Mouse (Mus musculus) neural tube, embryonic 14.5 days (tissue): ENCODE results near the gene Tbc1d9b. TPM values are rescaled to one million over a fixed set of nuclear protein-coding genes. Genes with fewer than 3 reads are reported as not detected.

Source experiments
- ATAC-seq: fragments of 200-750 bp; cut with Nextera tagmentation; 2 replicates; pipeline ENCODE4 v1.8.0; 2017; ENCODE audit warnings: low read depth, mild to moderate bottlenecking, moderate TSS enrichment, moderate library complexity
- H3K27ac ChIP-seq: fragments of 300-500 bp; sonication (generic); 2 replicates; pipeline ENCODE4 v1.5.1; 2014; ENCODE audit warnings: low read depth, mild to moderate bottlenecking, control low read depth, low read length, moderate library complexity, mixed read lengths
- H3K27me3 ChIP-seq: fragments of 300-500 bp; sonication (generic); 2 replicates; pipeline ENCODE4 v1.6.1; 2014; ENCODE audit warnings: low read length; ENCODE audit not compliant: control insufficient read depth, insufficient read depth
- H3K36me3 ChIP-seq: fragments of 300-500 bp; sonication (generic); 2 replicates; pipeline ENCODE4 v1.6.1; 2014; ENCODE audit warnings: low read length, mixed read lengths; ENCODE audit not compliant: control insufficient read depth, insufficient read depth
- H3K4me1 ChIP-seq: fragments of 300-500 bp; sonication (generic); 2 replicates; pipeline ENCODE4 v1.6.1; 2014; ENCODE audit warnings: low read length; ENCODE audit not compliant: control insufficient read depth, insufficient read depth
- H3K4me2 ChIP-seq: fragments of 300-500 bp; sonication (generic); 2 replicates; pipeline ENCODE4 v1.6.1; 2014; ENCODE audit warnings: mild to moderate bottlenecking, low read depth, low read length, control low read depth
- H3K4me3 ChIP-seq: fragments of 300-500 bp; sonication (generic); 2 replicates; pipeline ENCODE4 v1.5.1; 2014; ENCODE audit warnings: low read depth, low read length, control low read depth, mixed read lengths
- H3K9ac ChIP-seq: fragments of 300-500 bp; sonication (generic); replicated peaks from 2 replicates; pipeline ENCODE4 v1.6.1; 2014; ENCODE audit warnings: low read depth, mild to moderate bottlenecking, control low read depth, low read length, mixed read lengths
- H3K9me3 ChIP-seq: fragments of 300-500 bp; sonication (generic); 2 replicates; pipeline ENCODE4 v1.6.1; 2016; ENCODE audit warnings: low read length; ENCODE audit not compliant: control insufficient read depth
- WGBS: fragments of 180-500 bp; shearing (Covaris S2); extraction: QIAGEN DNeasy Blood & Tissue Kit; methylation state at CpG from one replicate; pipeline ENCODE4 v1.1.7; 2014; 5-methylcytosine and 5-hydroxymethylcytosine counted together
- polyA plus RNA-seq: library from polyadenylated mRNA; unstranded; fragments of >200 nt; fragmentation: Nextera tagmentation; extraction: Ambion mirVana; gene quantifications from 2 replicates; pipeline ENCODE4 v1.2.1, GENCODE M21; 2014

The Tbc1d9b gene
- polyA plus RNA-seq, 1 experiment from 2014 or later, result 30.3 TPM

DNA sequence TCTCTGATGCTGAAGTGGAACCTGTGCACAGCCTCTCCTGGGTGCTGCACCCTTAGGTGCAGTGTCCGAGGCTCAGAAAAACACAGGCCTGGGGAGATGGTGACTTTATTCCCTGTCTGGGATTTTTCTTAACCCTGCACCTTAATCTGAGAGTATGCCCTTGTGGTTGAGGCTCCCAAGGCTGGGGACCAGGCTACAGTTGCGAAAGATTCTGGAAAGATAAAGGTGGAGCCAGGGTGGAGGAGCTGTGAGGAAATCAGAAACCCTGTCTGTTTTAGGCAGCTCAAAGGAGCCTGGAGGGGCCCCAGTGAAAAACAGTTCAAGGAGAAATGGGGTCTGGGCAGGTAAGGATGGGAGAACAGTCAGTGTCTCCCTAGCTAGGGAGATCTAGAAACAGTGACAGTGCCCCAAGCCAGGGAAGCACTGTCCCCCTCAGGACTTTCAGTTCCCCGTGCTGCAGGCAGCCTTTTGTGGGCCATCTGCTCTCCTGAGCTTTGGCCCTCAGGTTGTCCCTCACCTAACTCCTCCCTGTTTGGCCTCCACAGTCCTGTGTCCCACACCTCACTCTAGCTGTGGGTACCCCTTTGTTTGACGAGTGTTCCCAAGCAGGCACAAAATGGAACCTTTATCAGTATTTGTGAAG is 85.6 kb downstream of the Tbc1d9b start:
- H3K4me3 ChIP-seq, result no peak overlapping the region
- no peaks in the 10 kb centered on the region for H3K36me3 ChIP-seq
- H3K27me3 ChIP-seq, result no peaks in the 10 kb centered on the region
- no peak for ATAC-seq
- H3K4me1 ChIP-seq, result no peaks in the 10 kb centered on the region
- H3K9me3 ChIP-seq, result no peaks in the 10 kb centered on the region
- H3K9ac ChIP-seq, result no peak overlapping the region
- H3K4me2 ChIP-seq, result no peak overlapping the region
- no peak overlapping the region for H3K27ac ChIP-seq
- WGBS, result 72% methylated on average over 4 of the region's 4 CpGs

DNA sequence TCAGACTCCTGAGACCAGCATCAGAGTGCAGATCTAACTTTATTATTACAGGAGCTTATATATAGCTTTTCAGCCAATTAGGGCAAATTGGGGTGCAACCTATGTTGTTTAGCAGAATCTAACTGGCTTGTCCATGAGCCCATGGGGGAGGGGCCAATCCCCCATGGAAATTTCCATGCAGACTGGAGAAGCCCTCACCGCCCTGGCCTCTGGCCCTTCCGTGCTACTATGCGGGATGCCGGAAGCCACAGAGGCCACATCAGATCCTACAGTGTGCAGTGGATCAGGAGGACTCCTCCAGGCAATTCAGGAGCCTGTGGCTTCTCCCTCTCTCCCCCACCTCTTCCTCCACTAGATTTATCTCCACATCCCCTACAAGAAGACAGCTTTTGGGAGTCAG is 86.6 kb downstream of the Tbc1d9b start:
- Histone ChIP-seq H3K9me3 (no peaks in the 10 kb centered on the region), H3K4me3 (no peak overlapping the region), H3K4me2 (no peak overlapping the region), H3K27me3 (no peaks in the 10 kb centered on the region), H3K4me1 (peaks cover 3% of the 10 kb centered on the region; the same call in 1 of the 2 replicates), H3K9ac (no peak overlapping the region), H3K36me3 (no peaks in the 10 kb centered on the region), H3K27ac (no peak overlapping the region)
- ATAC-seq, result no peak
- 68% methylated on average over 4 of the region's 4 CpGs for WGBS

- Histone ChIP-seq H3K4me1 (peaks cover 14% of the 10 kb centered on the region), H3K9ac (no peak overlapping the region), H3K27me3 (no peaks in the 10 kb centered on the region), H3K4me3 (no peak overlapping the region), H3K9me3 (no peaks in the 10 kb centered on the region), H3K36me3 (no peaks in the 10 kb centered on the region), H3K4me2 (no peak overlapping the region), H3K27ac (no peak overlapping the region)
- no peak for ATAC-seq
- WGBS, result 52% methylated on average over 2 of the region's 2 CpGs
Measured at GRCm38 (mm10) chr11:50219833-50220232, 88.6 kb downstream of the Tbc1d9b start.

Other genes starting within 250 kb of the Tbc1d9b start
- gene Rasgef1c, start 229.6 kb upstream of the Tbc1d9b start, polyA plus RNA-seq, result 26.1 and 39.1 TPM in 2 replicates
- gene Rnf130, start 106.0 kb upstream of the Tbc1d9b start, polyA plus RNA-seq, result 64.4 and 71.3 TPM in 2 replicates
- gene Mrnip, start 43.0 kb downstream of the Tbc1d9b start, polyA plus RNA-seq, result 38.1 and 48.3 TPM in 2 replicates
- gene Sqstm1, start 79.4 kb downstream of the Tbc1d9b start, polyA plus RNA-seq, result 377 and 383 TPM in 2 replicates
- 52.0 and 53.6 TPM in 2 replicates for gene Mgat4b, start 79.5 kb downstream of the Tbc1d9b start, polyA plus RNA-seq
- 1.3 and 3.3 TPM in 2 replicates for gene Ltc4s, start 107.2 kb downstream of the Tbc1d9b start, polyA plus RNA-seq
- gene Maml1, start 160.9 kb downstream of the Tbc1d9b start, polyA plus RNA-seq, result 3.5 and 4.4 TPM in 2 replicates
- gene Canx, start 194.3 kb downstream of the Tbc1d9b start, polyA plus RNA-seq, result 205 and 227 TPM in 2 replicates
- gene Cby3, start 223.1 kb downstream of the Tbc1d9b start, polyA plus RNA-seq, result 0.81 and 0.92 TPM in 2 replicates
- gene Hnrnph1, start 245.6 kb downstream of the Tbc1d9b start, polyA plus RNA-seq, result 441 and 486 TPM in 2 replicates